Mouse (Mus musculus) WW6 (cell line): Measurements from ENCODE around the gene Tmem26.
A peak's percentile ranks its signal among the peaks of the same experiment; 100 is the strongest.

ENCODE experiments used
- DNase-seq: peaks from one replicate; pipeline ENCODE4 v3.0.0-alpha.2; 2013; ENCODE audit warnings: low read depth, low spot score

The Tmem26 gene

GRCm38 (mm10) chr10:68750921-68751320 is 27.5 kb downstream of the Tmem26 start:
- no peak for DNase-seq

GRCm38 (mm10) chr10:68759238-68759637 is 35.8 kb downstream of the Tmem26 start:
- DNase-seq = peak; percentile 9

DNA sequence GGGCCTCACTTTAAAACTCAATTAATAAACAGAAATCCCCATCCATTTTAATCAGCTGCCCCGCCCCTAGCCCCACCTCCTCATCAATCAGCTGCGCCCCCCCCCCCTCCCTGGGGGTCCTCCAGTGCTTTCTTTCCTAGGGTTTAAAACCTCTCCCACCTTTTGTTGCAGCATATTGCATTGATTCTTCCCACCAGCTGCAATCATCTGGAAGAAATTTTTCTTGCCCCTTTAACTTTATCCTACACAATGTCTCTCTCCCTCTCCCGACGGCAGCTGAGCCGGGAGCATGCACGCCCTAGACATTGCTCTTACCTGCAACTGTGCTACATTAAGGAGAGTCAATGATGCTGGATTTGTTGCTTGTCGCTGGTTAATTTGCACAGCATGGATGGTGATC is 36.3 kb downstream of the Tmem26 start:
- DNase-seq = no peak

- no peak for DNase-seq
Observed at GRCm38 (mm10) chr10:68781067-68781868, 57.8 kb downstream of the Tmem26 start.

- DNase-seq = no peak
Observed at GRCm38 (mm10) chr10:68782724-68783123, 59.3 kb downstream of the Tmem26 start.

- no peak for DNase-seq
Observed at GRCm38 (mm10) chr10:68783856-68784255, 60.4 kb downstream of the Tmem26 start.

GRCm38 (mm10) chr10:68784463-68784862 is 61.0 kb downstream of the Tmem26 start:
- no peak for DNase-seq

- DNase-seq = peak; percentile 81
Observed at GRCm38 (mm10) chr10:68795466-68795865, 72.0 kb downstream of the Tmem26 start.

- DNase-seq = no peak
Observed at GRCm38 (mm10) chr10:68799883-68800282, 76.4 kb downstream of the Tmem26 start.

DNA sequence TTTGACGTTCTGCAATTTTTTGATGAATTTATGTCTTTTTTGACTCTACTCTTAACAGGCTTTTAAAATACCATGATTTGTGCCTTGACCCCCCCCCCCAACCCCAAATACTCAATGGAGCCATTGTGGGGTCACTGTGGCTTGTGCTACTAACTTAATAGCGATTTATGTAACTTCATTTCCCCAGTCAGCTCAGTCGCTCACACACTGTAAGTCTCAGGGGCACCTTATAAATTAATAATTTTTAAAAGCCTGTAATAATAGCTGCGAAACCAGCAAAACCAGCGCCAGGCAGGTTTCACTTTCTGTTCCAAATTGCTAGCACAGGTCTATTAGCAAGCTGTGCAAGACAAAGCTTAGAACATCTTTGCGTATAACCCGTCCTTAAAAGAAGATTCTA is 76.9 kb downstream of the Tmem26 start:
- no peak for DNase-seq

DNA sequence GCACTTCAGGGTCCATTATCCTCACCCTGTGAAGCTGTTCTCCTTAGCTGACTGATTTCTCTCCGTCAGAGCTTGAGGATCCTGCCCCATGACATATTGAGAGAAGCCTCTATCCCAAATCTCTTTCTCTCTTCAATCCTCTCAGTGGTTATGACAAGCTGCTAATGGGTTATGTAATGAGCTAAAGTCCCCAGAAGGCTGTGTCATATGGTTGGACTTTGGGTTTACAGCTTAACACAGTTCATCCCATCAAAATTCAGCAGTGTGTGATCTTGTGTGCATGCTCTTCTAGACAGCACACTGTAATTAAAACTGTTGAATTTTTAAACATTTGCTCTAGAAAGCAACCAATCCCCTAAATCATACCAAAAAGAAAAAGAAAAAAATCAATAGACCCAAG is 82.9 kb downstream of the Tmem26 start:
- no peak for DNase-seq

- no peak for DNase-seq
Observed at GRCm38 (mm10) chr10:68810958-68811357, 87.5 kb downstream of the Tmem26 start.

DNA sequence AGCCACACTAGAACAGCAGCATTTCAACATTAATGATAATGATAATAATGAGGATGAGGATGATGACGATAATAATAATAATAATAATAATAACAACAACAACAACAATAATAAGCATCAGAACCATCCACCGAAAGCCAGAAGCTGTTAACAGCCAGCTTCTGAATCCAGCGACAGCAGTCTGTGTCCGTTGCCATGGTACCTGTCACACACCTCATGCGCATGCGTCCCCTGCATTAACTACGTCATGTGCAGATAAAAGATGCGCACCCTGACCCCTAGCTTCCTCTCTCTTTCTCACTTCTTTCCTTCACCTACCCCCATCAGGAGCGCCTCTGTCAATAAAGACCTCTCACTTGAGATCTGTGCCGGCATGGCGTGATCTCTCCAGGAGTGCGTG is 89.3 kb downstream of the Tmem26 start:
- no peak for DNase-seq

GRCm38 (mm10) chr10:68817281-68817680 is 93.8 kb downstream of the Tmem26 start:
- no peak for DNase-seq

DNA sequence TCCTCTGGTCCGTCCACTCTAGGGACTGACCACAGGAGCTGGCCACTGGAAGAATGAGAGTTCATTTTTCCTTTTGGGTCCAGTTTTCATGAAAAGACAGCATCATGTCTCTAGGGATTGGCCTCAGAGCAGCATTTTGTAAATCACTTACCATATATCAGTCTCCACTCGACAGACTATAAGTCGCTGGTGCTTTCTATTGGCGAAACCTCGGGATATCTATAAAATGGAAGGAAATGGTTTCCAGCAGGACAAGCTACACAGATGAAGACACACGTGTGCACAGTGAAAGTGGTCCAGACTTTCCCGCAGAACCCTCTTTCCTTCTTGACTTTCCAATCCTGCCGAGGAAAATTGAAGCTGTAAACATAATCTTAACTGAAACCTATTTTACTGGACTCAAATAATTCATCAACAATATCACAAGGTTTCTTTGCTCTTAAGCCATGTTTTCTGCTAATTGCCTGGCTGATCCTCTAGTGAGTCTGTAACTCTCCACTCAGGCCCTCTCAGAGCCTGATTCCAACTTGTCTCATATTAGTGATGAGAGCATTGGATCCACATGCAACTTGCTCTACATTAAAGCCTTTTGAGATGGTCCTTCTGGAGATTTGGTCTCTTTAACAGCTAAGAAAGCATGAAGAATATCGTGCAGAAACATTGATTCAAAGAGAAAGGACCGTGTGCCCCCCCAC is 94.8 kb downstream of the Tmem26 start:
- DNase-seq = no peak

- DNase-seq = no peak
Observed at GRCm38 (mm10) chr10:68824519-68824918, 101.1 kb downstream of the Tmem26 start.
